ENCODE assay signal across 15 mouse cellular contexts in the genomic region with DNA sequence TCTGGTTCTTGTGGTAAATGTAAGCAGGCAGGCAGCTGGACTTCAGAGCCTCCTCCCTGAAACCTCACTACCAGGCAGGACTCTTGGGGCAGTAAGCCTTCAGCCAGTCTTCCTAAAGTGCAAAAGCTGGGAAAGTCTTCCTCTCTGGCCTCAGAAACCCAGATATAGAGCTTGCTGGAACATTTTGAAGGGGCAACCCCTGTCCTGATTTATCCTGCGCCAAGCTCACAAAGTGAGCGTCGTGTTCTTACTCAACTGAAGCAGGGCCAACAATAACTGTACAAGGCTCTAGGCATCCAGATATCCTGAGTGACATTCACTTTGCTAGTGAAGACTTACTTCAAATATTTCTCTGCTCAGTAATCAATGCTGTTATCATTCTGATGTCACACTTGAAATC.
"Had no signal": no experiment of that assay in that cellular context is flagged by ENCODE, and none has a peak within 500 bp of the region (broad histone marks: within the 10 kb centered on the region; RNA-seq: fewer than 3 reads in every experiment).

No protein-coding gene starts in this region.

- ATAC-seq: liver, embryonic 12.5 days; midbrain, embryonic 15.5 days had no signal

- H3K9ac ChIP-seq: limb, embryonic 15.5 days; liver, embryonic 12.5 days; lung, embryonic 14.5 days; midbrain, embryonic 15.5 days; neural tube, embryonic 12.5 days; stomach, embryonic 15.5 days had no signal

- H3K27ac ChIP-seq: limb, embryonic 15.5 days; liver, embryonic 12.5 days; midbrain, embryonic 15.5 days; neural tube, embryonic 12.5 days; stomach, embryonic 15.5 days had no signal

- H3K4me2 ChIP-seq: limb, embryonic 15.5 days; liver, embryonic 12.5 days; lung, embryonic 14.5 days; midbrain, embryonic 11.5 days; midbrain, embryonic 15.5 days; neural tube, embryonic 12.5 days; stomach, embryonic 15.5 days had no signal

- H3K27me3 ChIP-seq: limb, embryonic 15.5 days; liver, embryonic 12.5 days; midbrain, embryonic 15.5 days; neural tube, embryonic 12.5 days; stomach, embryonic 15.5 days had no signal

- H3K4me3 ChIP-seq: limb, embryonic 15.5 days; liver, embryonic 12.5 days; midbrain, embryonic 15.5 days; neural tube, embryonic 12.5 days; stomach, embryonic 15.5 days had no signal

- DNase-seq: kidney, postnatal 36 days; layer of hippocampus, adult 9-11 months; layer of hippocampus, postnatal 36 days; lung, embryonic 14.5 days; lung, postnatal 10 days; lung, postnatal 4 days; spleen, adult 18-20 months; thymus, adult 2 months; thymus, postnatal 25 days had no signal

- H3K36me3 ChIP-seq: limb, embryonic 15.5 days; liver, embryonic 12.5 days; midbrain, embryonic 15.5 days; neural tube, embryonic 12.5 days; stomach, embryonic 15.5 days had no signal

- H3K9me3 ChIP-seq: limb, embryonic 15.5 days; liver, embryonic 12.5 days; midbrain, embryonic 15.5 days; neural tube, embryonic 12.5 days; stomach, embryonic 15.5 days had no signal

- H3K4me1 ChIP-seq: liver, embryonic 12.5 days; neural tube, embryonic 12.5 days had no signal
